Mouse (Mus musculus): ENCODE data around the gene 3110040M04Rik. TPM values are rescaled to one million over a fixed set of nuclear protein-coding genes. Genes with fewer than 3 reads are reported as not detected.

The 3110040M04Rik gene
- polyA plus RNA-seq, 1 experiment from 2014 or later: not detected

GRCm38 (mm10) chr1:151236141-151236930 lies 32.4 kb downstream of the 3110040M04Rik start:
- Histone ChIP-seq H3K4me3 (ENCODE audit: low read depth, low read length) (no peak overlapping the region), H3K27ac (replicated peaks; ENCODE audit: low read depth, low read length) (peak overlapping the region; percentile 72), H3K27me3 (replicated peaks; ENCODE audit: control insufficient read depth, insufficient read depth, low read length) (no peaks in the 10 kb centered on the region), H3K9me3 (ENCODE audit: control insufficient read depth, low read length) (peaks cover 6% of the 10 kb centered on the region; the same call in 1 of the 2 replicates), H3K4me2 (ENCODE audit: low read depth, low read length) (no peak overlapping the region), H3K4me1 (ENCODE audit: control insufficient read depth, insufficient read depth, low read length) (no peaks in the 10 kb centered on the region), H3K36me3 (ENCODE audit: control insufficient read depth, insufficient read depth, low read length) (no peaks in the 10 kb centered on the region), H3K9ac (ENCODE audit: low read depth, low read length) (no peak overlapping the region)
- DNase-seq (ENCODE audit: low spot score): peak; percentile 29
- 38% methylated on average over 13 of the region's 13 CpGs for WGBS
- no peak for ATAC-seq (ENCODE audit: low read depth)

- Histone ChIP-seq H3K9ac (ENCODE audit: low read depth, low read length) (no peak overlapping the region), H3K4me2 (ENCODE audit: low read depth, low read length) (no peak overlapping the region), H3K9me3 (ENCODE audit: control insufficient read depth, low read length) (peaks cover 6% of the 10 kb centered on the region; the same call in 1 of the 2 replicates), H3K4me3 (ENCODE audit: low read depth, low read length) (no peak overlapping the region), H3K27me3 (replicated peaks; ENCODE audit: control insufficient read depth, insufficient read depth, low read length) (no peaks in the 10 kb centered on the region), H3K27ac (replicated peaks; ENCODE audit: low read depth, low read length) (no peak overlapping the region), H3K4me1 (ENCODE audit: control insufficient read depth, insufficient read depth, low read length) (no peaks in the 10 kb centered on the region), H3K36me3 (ENCODE audit: control insufficient read depth, insufficient read depth, low read length) (no peaks in the 10 kb centered on the region)
- WGBS: 41% methylated on average over 3 of the region's 3 CpGs
- ATAC-seq (ENCODE audit: low read depth) (peak; percentile 56; the same call in 1 of the 2 replicates), DNase-seq (ENCODE audit: low spot score) (peak; percentile 72)
These were observed 33.9 kb downstream of the 3110040M04Rik start for GRCm38 (mm10) chr1:151237780-151238179.

GRCm38 (mm10) chr1:151243332-151243731 lies 39.4 kb downstream of the 3110040M04Rik start:
- Histone ChIP-seq H3K4me2 (ENCODE audit: low read depth, low read length) (no peak overlapping the region), H3K36me3 (ENCODE audit: control insufficient read depth, insufficient read depth, low read length) (no peaks in the 10 kb centered on the region), H3K27me3 (replicated peaks; ENCODE audit: control insufficient read depth, insufficient read depth, low read length) (no peaks in the 10 kb centered on the region), H3K27ac (replicated peaks; ENCODE audit: low read depth, low read length) (no peak overlapping the region), H3K4me3 (ENCODE audit: low read depth, low read length) (no peak overlapping the region), H3K9ac (ENCODE audit: low read depth, low read length) (no peak overlapping the region), H3K4me1 (ENCODE audit: control insufficient read depth, insufficient read depth, low read length) (no peaks in the 10 kb centered on the region), H3K9me3 (ENCODE audit: control insufficient read depth, low read length) (no peaks in the 10 kb centered on the region)
- WGBS: 83% methylated on average over 4 of the region's 4 CpGs
- ATAC-seq (ENCODE audit: low read depth): no peak
- no peak for DNase-seq (ENCODE audit: low spot score)

GRCm38 (mm10) chr1:151244013-151244412 lies 40.1 kb downstream of the 3110040M04Rik start:
- WGBS: 80% methylated on average over 5 of the region's 5 CpGs
- no peak for ATAC-seq (ENCODE audit: low read depth)

GRCm38 (mm10) chr1:151244761-151245160 lies 40.8 kb downstream of the 3110040M04Rik start:
- Histone ChIP-seq H3K4me3 (ENCODE audit: low read depth, low read length) (no peak overlapping the region), H3K4me1 (ENCODE audit: control insufficient read depth, insufficient read depth, low read length) (no peaks in the 10 kb centered on the region), H3K27ac (replicated peaks; ENCODE audit: low read depth, low read length) (no peak overlapping the region), H3K9me3 (ENCODE audit: control insufficient read depth, low read length) (no peaks in the 10 kb centered on the region), H3K9ac (ENCODE audit: low read depth, low read length) (no peak overlapping the region), H3K27me3 (replicated peaks; ENCODE audit: control insufficient read depth, insufficient read depth, low read length) (no peaks in the 10 kb centered on the region), H3K4me2 (ENCODE audit: low read depth, low read length) (no peak overlapping the region), H3K36me3 (ENCODE audit: control insufficient read depth, insufficient read depth, low read length) (no peaks in the 10 kb centered on the region)
- WGBS: 92% methylated on average over 4 of the region's 4 CpGs
- no peak for ATAC-seq (ENCODE audit: low read depth)
- no peak for DNase-seq (ENCODE audit: low spot score)

More at GRCm38 (mm10) chr1:151244013-151244412, 40.1 kb downstream of the 3110040M04Rik start:
- Histone ChIP-seq H3K27ac (replicated peaks; ENCODE audit: low read depth, low read length) (no peak overlapping the region), H3K9me3 (ENCODE audit: control insufficient read depth, low read length) (no peaks in the 10 kb centered on the region), H3K27me3 (replicated peaks; ENCODE audit: control insufficient read depth, insufficient read depth, low read length) (no peaks in the 10 kb centered on the region), H3K9ac (ENCODE audit: low read depth, low read length) (no peak overlapping the region), H3K36me3 (ENCODE audit: control insufficient read depth, insufficient read depth, low read length) (no peaks in the 10 kb centered on the region), H3K4me2 (ENCODE audit: low read depth, low read length) (no peak overlapping the region), H3K4me3 (ENCODE audit: low read depth, low read length) (no peak overlapping the region), H3K4me1 (ENCODE audit: control insufficient read depth, insufficient read depth, low read length) (no peaks in the 10 kb centered on the region)
- no peak for DNase-seq (ENCODE audit: low spot score)

GRCm38 (mm10) chr1:151245165-151245564 lies 41.2 kb downstream of the 3110040M04Rik start:
- 82% methylated on average over 10 of the region's 10 CpGs for WGBS
- Histone ChIP-seq H3K4me3 (ENCODE audit: low read depth, low read length) (no peak overlapping the region), H3K4me1 (ENCODE audit: control insufficient read depth, insufficient read depth, low read length) (no peaks in the 10 kb centered on the region), H3K27ac (replicated peaks; ENCODE audit: low read depth, low read length) (no peak overlapping the region), H3K27me3 (replicated peaks; ENCODE audit: control insufficient read depth, insufficient read depth, low read length) (no peaks in the 10 kb centered on the region), H3K4me2 (ENCODE audit: low read depth, low read length) (no peak overlapping the region), H3K9ac (ENCODE audit: low read depth, low read length) (no peak overlapping the region), H3K9me3 (ENCODE audit: control insufficient read depth, low read length) (no peaks in the 10 kb centered on the region), H3K36me3 (ENCODE audit: control insufficient read depth, insufficient read depth, low read length) (no peaks in the 10 kb centered on the region)
- no peak for ATAC-seq (ENCODE audit: low read depth)
- DNase-seq (ENCODE audit: low spot score): no peak

GRCm38 (mm10) chr1:151245846-151246245 lies 41.9 kb downstream of the 3110040M04Rik start:
- Histone ChIP-seq H3K27me3 (replicated peaks; ENCODE audit: control insufficient read depth, insufficient read depth, low read length) (no peaks in the 10 kb centered on the region), H3K4me3 (ENCODE audit: low read depth, low read length) (no peak overlapping the region), H3K9me3 (ENCODE audit: control insufficient read depth, low read length) (no peaks in the 10 kb centered on the region), H3K36me3 (ENCODE audit: control insufficient read depth, insufficient read depth, low read length) (no peaks in the 10 kb centered on the region), H3K9ac (ENCODE audit: low read depth, low read length) (no peak overlapping the region), H3K27ac (replicated peaks; ENCODE audit: low read depth, low read length) (no peak overlapping the region), H3K4me1 (ENCODE audit: control insufficient read depth, insufficient read depth, low read length) (no peaks in the 10 kb centered on the region), H3K4me2 (ENCODE audit: low read depth, low read length) (no peak overlapping the region)
- 70% methylated on average over 2 of the region's 2 CpGs for WGBS
- ATAC-seq (ENCODE audit: low read depth) (no peak), DNase-seq (ENCODE audit: low spot score) (no peak)

- no peaks in the 10 kb centered on the region for H3K4me1 ChIP-seq (ENCODE audit: control insufficient read depth, insufficient read depth, low read length)
- H3K36me3 ChIP-seq (ENCODE audit: control insufficient read depth, insufficient read depth, low read length): no peaks in the 10 kb centered on the region
- no peak overlapping the region for H3K4me3 ChIP-seq (ENCODE audit: low read depth, low read length)
- no peak overlapping the region for H3K9ac ChIP-seq (ENCODE audit: low read depth, low read length)
- WGBS: 76% methylated on average over 3 of the region's 3 CpGs
- H3K27ac ChIP-seq (replicated peaks; ENCODE audit: low read depth, low read length): no peak overlapping the region; the same call in 1 of the 2 replicates
- no peaks in the 10 kb centered on the region for H3K27me3 ChIP-seq (replicated peaks; ENCODE audit: control insufficient read depth, insufficient read depth, low read length)
- ATAC-seq (ENCODE audit: low read depth) (no peak), DNase-seq (ENCODE audit: low spot score) (no peak)
- H3K9me3 ChIP-seq (ENCODE audit: control insufficient read depth, low read length): no peaks in the 10 kb centered on the region
- H3K4me2 ChIP-seq (ENCODE audit: low read depth, low read length): peak overlapping the region; percentile 31; the same call in 1 of the 2 replicates
These were observed 46.2 kb downstream of the 3110040M04Rik start for GRCm38 (mm10) chr1:151250109-151250508.

Data from embryonic facial prominence, embryonic 14.5 days (tissue).